Mouse (Mus musculus): ENCODE data around the gene Rad9b. TPM values are rescaled to one million over a fixed set of nuclear protein-coding genes. Genes with fewer than 3 reads are reported as not detected.

The Rad9b gene
- polyA plus RNA-seq (2014; fragmentation: Illumina TruSeq; extraction: RNeasy Lipid Tissue Mini Kit (QIAGEN cat#74804); ENCODE audit: low read depth, low replicate concordance): 2.5 TPM

GRCm38 (mm10) chr5:122353807-122354491 is at the start of gene Rad9b, which contains the start of gene Vps29:
Gene Rad9b (minus strand): TSS chr5:122354233.
Gene Vps29 (plus strand): TSS chr5:122354369.

GRCm38 (mm10) chr5:122391786-122392180 is 37.8 kb upstream of the Rad9b start, which contains the start of gene Arpc3:
Gene Arpc3 (plus strand): TSS chr5:122391878.

GRCm38 (mm10) chr5:122372192-122372769 is 18.2 kb upstream of the Rad9b start, which contains the start of gene Fam216a:
Gene Fam216a (minus strand): TSS chr5:122372364.

GRCm38 (mm10) chr5:122371591-122372191 is 17.7 kb upstream of the Rad9b start, which contains the start of gene Gpn3:
Gene Gpn3 (plus strand): TSS chr5:122371876.

GRCm38 (mm10) chr5:122284183-122285028 is 69.6 kb downstream of the Rad9b start, which contains the start of gene Pptc7:
Gene Pptc7 (plus strand): TSS chr5:122284365.

Other genes with a start within 250 kb of the Rad9b start
- not detected for gene Ccdc63, start 213.4 kb downstream of the Rad9b start, polyA plus RNA-seq (2014; fragmentation: Illumina TruSeq; extraction: RNeasy Lipid Tissue Mini Kit (QIAGEN cat#74804); ENCODE audit: low read depth, low replicate concordance)
- gene Ppp1cc, start 196.0 kb downstream of the Rad9b start, polyA plus RNA-seq (2014; fragmentation: Illumina TruSeq; extraction: RNeasy Lipid Tissue Mini Kit (QIAGEN cat#74804); ENCODE audit: low read depth, low replicate concordance): 132 TPM
- gene Hvcn1, start 147.4 kb downstream of the Rad9b start, polyA plus RNA-seq (2014; fragmentation: Illumina TruSeq; extraction: RNeasy Lipid Tissue Mini Kit (QIAGEN cat#74804); ENCODE audit: low read depth, low replicate concordance): not detected
- 0.64 TPM for gene Tctn1, start 89.8 kb downstream of the Rad9b start, polyA plus RNA-seq (2014; fragmentation: Illumina TruSeq; extraction: RNeasy Lipid Tissue Mini Kit (QIAGEN cat#74804); ENCODE audit: low read depth, low replicate concordance)
- gene Pptc7, start 69.9 kb downstream of the Rad9b start, polyA plus RNA-seq (2014; fragmentation: Illumina TruSeq; extraction: RNeasy Lipid Tissue Mini Kit (QIAGEN cat#74804); ENCODE audit: low read depth, low replicate concordance): 10.9 TPM
- 75.7 TPM for gene Vps29, start 136 bp upstream of the Rad9b start, polyA plus RNA-seq (2014; fragmentation: Illumina TruSeq; extraction: RNeasy Lipid Tissue Mini Kit (QIAGEN cat#74804); ENCODE audit: low read depth, low replicate concordance)
- gene Gpn3, start 17.6 kb upstream of the Rad9b start, polyA plus RNA-seq (2014; fragmentation: Illumina TruSeq; extraction: RNeasy Lipid Tissue Mini Kit (QIAGEN cat#74804); ENCODE audit: low read depth, low replicate concordance): 11.6 TPM
- gene Fam216a, start 18.1 kb upstream of the Rad9b start, polyA plus RNA-seq (2014; fragmentation: Illumina TruSeq; extraction: RNeasy Lipid Tissue Mini Kit (QIAGEN cat#74804); ENCODE audit: low read depth, low replicate concordance): 2.3 TPM
- 64.0 TPM for gene Arpc3, start 37.6 kb upstream of the Rad9b start, polyA plus RNA-seq (2014; fragmentation: Illumina TruSeq; extraction: RNeasy Lipid Tissue Mini Kit (QIAGEN cat#74804); ENCODE audit: low read depth, low replicate concordance)
- 3.9 TPM for gene Anapc7, start 67.5 kb upstream of the Rad9b start, polyA plus RNA-seq (2014; fragmentation: Illumina TruSeq; extraction: RNeasy Lipid Tissue Mini Kit (QIAGEN cat#74804); ENCODE audit: low read depth, low replicate concordance)
- 101 TPM for gene Atp2a2, start 148.0 kb upstream of the Rad9b start, polyA plus RNA-seq (2014; fragmentation: Illumina TruSeq; extraction: RNeasy Lipid Tissue Mini Kit (QIAGEN cat#74804); ENCODE audit: low read depth, low replicate concordance)